Mouse (Mus musculus): ENCODE data around the gene Lrp3. TPM values are rescaled to one million over a fixed set of nuclear protein-coding genes. Genes with fewer than 3 reads are reported as not detected.
A peak's percentile ranks its signal among the peaks of the same experiment; 100 is the strongest.

Lrp3 gene
- polyA plus RNA-seq, 1 experiment from 2014 or later, result 17.9 TPM

GRCm38 (mm10) chr7:35184833-35185724, 30.2 kb downstream of the Lrp3 start:
- WGBS, result 2% methylated on average over 53 of the region's 54 CpGs
- Histone ChIP-seq H3K4me3 (peak overlapping the region; percentile 35), H3K36me3 (no peaks in the 10 kb centered on the region), H3K4me1 (peaks cover 9% of the 10 kb centered on the region), H3K27ac (no peak overlapping the region), H3K27me3 (peaks cover 44% of the 10 kb centered on the region), H3K4me2 (replicated peaks) (peak overlapping the region; percentile 62), H3K9ac (peak overlapping the region; percentile 47; the same call in 1 of the 2 replicates), H3K9me3 (replicated peaks) (no peaks in the 10 kb centered on the region; the same call in 1 of the 2 replicates)
- ATAC-seq (ENCODE audit: low FRiP score), result peak; percentile 70

GRCm38 (mm10) chr7:35176412-35177381, 38.6 kb downstream of the Lrp3 start:
- H3K4me3 ChIP-seq, result no peak overlapping the region
- H3K4me1 ChIP-seq, result peaks cover 7% of the 10 kb centered on the region
- no peak overlapping the region for H3K9ac ChIP-seq
- H3K9me3 ChIP-seq (replicated peaks), result no peaks in the 10 kb centered on the region
- no peaks in the 10 kb centered on the region for H3K36me3 ChIP-seq
- ATAC-seq (ENCODE audit: low FRiP score), result no peak
- H3K4me2 ChIP-seq (replicated peaks), result no peak overlapping the region
- H3K27ac ChIP-seq, result no peak overlapping the region
- H3K27me3 ChIP-seq, result peaks cover 16% of the 10 kb centered on the region; the same call in 1 of the 2 replicates
- WGBS, result 51% methylated on average over 18 of the region's 18 CpGs

GRCm38 (mm10) chr7:35175533-35175932, 39.8 kb downstream of the Lrp3 start:
- Histone ChIP-seq H3K4me3 (no peak overlapping the region), H3K4me1 (peaks cover 9% of the 10 kb centered on the region), H3K9ac (no peak overlapping the region), H3K36me3 (no peaks in the 10 kb centered on the region), H3K4me2 (replicated peaks) (no peak overlapping the region), H3K9me3 (replicated peaks) (no peaks in the 10 kb centered on the region), H3K27ac (no peak overlapping the region), H3K27me3 (peaks cover 26% of the 10 kb centered on the region; the same call in 1 of the 2 replicates)
- ATAC-seq (ENCODE audit: low FRiP score), result no peak
- 87% methylated on average over 4 of the region's 4 CpGs for WGBS

- Histone ChIP-seq H3K4me3 (no peak overlapping the region), H3K9me3 (replicated peaks) (no peaks in the 10 kb centered on the region), H3K9ac (no peak overlapping the region), H3K27me3 (peaks cover 29% of the 10 kb centered on the region; the same call in 1 of the 2 replicates), H3K4me2 (replicated peaks) (no peak overlapping the region), H3K4me1 (peaks cover 9% of the 10 kb centered on the region), H3K27ac (no peak overlapping the region), H3K36me3 (no peaks in the 10 kb centered on the region)
- 75% methylated on average over 4 of the region's 4 CpGs for WGBS
- no peak for ATAC-seq (ENCODE audit: low FRiP score)
Measured at GRCm38 (mm10) chr7:35172519-35172918, 42.8 kb downstream of the Lrp3 start.

GRCm38 (mm10) chr7:35171867-35172382, 43.4 kb downstream of the Lrp3 start:
- WGBS, result 2% methylated on average over 16 of the region's 16 CpGs
- H3K9me3 ChIP-seq (replicated peaks), result no peaks in the 10 kb centered on the region
- no peak overlapping the region for H3K27ac ChIP-seq

GRCm38 (mm10) chr7:35169341-35169740, 46.0 kb downstream of the Lrp3 start:
- Histone ChIP-seq H3K9ac (no peak overlapping the region), H3K9me3 (replicated peaks) (no peaks in the 10 kb centered on the region), H3K4me1 (peaks cover 5% of the 10 kb centered on the region), H3K4me3 (no peak overlapping the region), H3K4me2 (replicated peaks) (no peak overlapping the region), H3K27me3 (peaks cover 24% of the 10 kb centered on the region; the same call in 1 of the 2 replicates), H3K36me3 (no peaks in the 10 kb centered on the region), H3K27ac (no peak overlapping the region)
- no peak for ATAC-seq (ENCODE audit: low FRiP score)
- WGBS, result 16% methylated on average over 6 of the region's 6 CpGs

More at GRCm38 (mm10) chr7:35171867-35172382, 43.4 kb downstream of the Lrp3 start:
- Histone ChIP-seq H3K4me3 (no peak overlapping the region), H3K4me2 (replicated peaks) (peak overlapping the region; percentile 41), H3K4me1 (peaks cover 9% of the 10 kb centered on the region), H3K36me3 (no peaks in the 10 kb centered on the region), H3K27me3 (peaks cover 29% of the 10 kb centered on the region; the same call in 1 of the 2 replicates), H3K9ac (no peak overlapping the region)
- ATAC-seq (ENCODE audit: low FRiP score), result peak; percentile 74

GRCm38 (mm10) chr7:35167925-35168324, 47.4 kb downstream of the Lrp3 start:
- ATAC-seq (ENCODE audit: low FRiP score), result no peak
- Histone ChIP-seq H3K9ac (no peak overlapping the region), H3K27ac (no peak overlapping the region), H3K4me2 (replicated peaks) (no peak overlapping the region), H3K4me3 (no peak overlapping the region), H3K9me3 (replicated peaks) (no peaks in the 10 kb centered on the region), H3K4me1 (peaks cover 5% of the 10 kb centered on the region), H3K27me3 (peaks cover 17% of the 10 kb centered on the region; the same call in 1 of the 2 replicates), H3K36me3 (no peaks in the 10 kb centered on the region)
- WGBS, result 31% methylated on average over 2 of the region's 2 CpGs

- H3K9me3 ChIP-seq (replicated peaks), result no peaks in the 10 kb centered on the region
- H3K36me3 ChIP-seq, result no peaks in the 10 kb centered on the region
- peaks cover 3% of the 10 kb centered on the region; the same call in 1 of the 2 replicates for H3K4me1 ChIP-seq
- H3K27me3 ChIP-seq, result peaks cover 13% of the 10 kb centered on the region; the same call in 1 of the 2 replicates
- H3K27ac ChIP-seq, result no peak overlapping the region
- H3K4me2 ChIP-seq (replicated peaks), result no peak overlapping the region
- no peak overlapping the region for H3K9ac ChIP-seq
- no peak overlapping the region for H3K4me3 ChIP-seq
- no peak for ATAC-seq (ENCODE audit: low FRiP score)
- 83% methylated on average over 5 of the region's 5 CpGs for WGBS
Measured at GRCm38 (mm10) chr7:35166988-35167387, 48.3 kb downstream of the Lrp3 start.

- WGBS, result 76% methylated on average over 6 of the region's 6 CpGs
- no peak for ATAC-seq (ENCODE audit: low FRiP score)
- no peak overlapping the region for H3K27ac ChIP-seq
Measured at GRCm38 (mm10) chr7:35164131-35164530, 51.2 kb downstream of the Lrp3 start.

GRCm38 (mm10) chr7:35163600-35163999, 51.7 kb downstream of the Lrp3 start:
- Histone ChIP-seq H3K27me3 (no peaks in the 10 kb centered on the region), H3K4me1 (no peaks in the 10 kb centered on the region), H3K36me3 (no peaks in the 10 kb centered on the region), H3K27ac (no peak overlapping the region), H3K9me3 (replicated peaks) (peaks cover 3% of the 10 kb centered on the region; the same call in 1 of the 2 replicates), H3K9ac (no peak overlapping the region), H3K4me2 (replicated peaks) (no peak overlapping the region), H3K4me3 (no peak overlapping the region)
- no peak for ATAC-seq (ENCODE audit: low FRiP score)
- WGBS, result 70% methylated on average over 7 of the region's 7 CpGs

More at GRCm38 (mm10) chr7:35164131-35164530, 51.2 kb downstream of the Lrp3 start:
- Histone ChIP-seq H3K4me3 (no peak overlapping the region), H3K36me3 (no peaks in the 10 kb centered on the region), H3K4me2 (replicated peaks) (no peak overlapping the region), H3K9ac (no peak overlapping the region), H3K27me3 (no peaks in the 10 kb centered on the region), H3K4me1 (no peaks in the 10 kb centered on the region), H3K9me3 (replicated peaks) (peaks cover 3% of the 10 kb centered on the region; the same call in 1 of the 2 replicates)

- H3K9me3 ChIP-seq (replicated peaks), result peaks cover 3% of the 10 kb centered on the region; the same call in 1 of the 2 replicates
- ATAC-seq (ENCODE audit: low FRiP score), result no peak
- H3K36me3 ChIP-seq, result no peaks in the 10 kb centered on the region
Measured at GRCm38 (mm10) chr7:35162443-35162842, 52.9 kb downstream of the Lrp3 start.

More at GRCm38 (mm10) chr7:35162443-35162842, 52.9 kb downstream of the Lrp3 start:
- Histone ChIP-seq H3K4me3 (no peak overlapping the region), H3K9ac (no peak overlapping the region), H3K4me2 (replicated peaks) (no peak overlapping the region), H3K27me3 (no peaks in the 10 kb centered on the region), H3K27ac (no peak overlapping the region), H3K4me1 (no peaks in the 10 kb centered on the region)
- 81% methylated on average over 6 of the region's 6 CpGs for WGBS
